Mouse (Mus musculus) liver (tissue): ENCODE results near the gene Spdef.
A peak's percentile ranks its signal among the peaks of the same experiment; 100 is the strongest.

Source experiments
- DNase-seq: peaks from one replicate; pipeline ENCODE4 v3.0.0-alpha.2; 2020; ENCODE audit warnings: mixed read lengths

Spdef gene

GRCm38 (mm10) chr17:27724327-27724726 is 4.4 kb downstream of the Spdef start:
- no peak for DNase-seq

GRCm38 (mm10) chr17:27721125-27721664 is 7.6 kb downstream of the Spdef start:
- no peak for DNase-seq

GRCm38 (mm10) chr17:27720326-27720725 is 8.4 kb downstream of the Spdef start:
- no peak for DNase-seq

- no peak for DNase-seq
Observed at GRCm38 (mm10) chr17:27719663-27720062, 9.1 kb downstream of the Spdef start.

- DNase-seq = no peak
Observed at GRCm38 (mm10) chr17:27718250-27718649, 10.5 kb downstream of the Spdef start.

GRCm38 (mm10) chr17:27716804-27717203 is 12.0 kb downstream of the Spdef start:
- peak; percentile 53 for DNase-seq

GRCm38 (mm10) chr17:27712832-27713231 is 15.9 kb downstream of the Spdef start:
- DNase-seq = no peak

- DNase-seq = no peak
Observed at GRCm38 (mm10) chr17:27709650-27710049, 19.1 kb downstream of the Spdef start.

GRCm38 (mm10) chr17:27707954-27708661 is 20.6 kb downstream of the Spdef start:
- DNase-seq = peak; percentile 91

GRCm38 (mm10) chr17:27705661-27706060 is 23.1 kb downstream of the Spdef start:
- peak; percentile 32 for DNase-seq

- no peak for DNase-seq
Observed at GRCm38 (mm10) chr17:27703961-27704621, 24.7 kb downstream of the Spdef start.

GRCm38 (mm10) chr17:27702518-27702917 is 26.2 kb downstream of the Spdef start:
- DNase-seq = peak; percentile 57

- DNase-seq = no peak
Observed at GRCm38 (mm10) chr17:27701856-27702255, 26.9 kb downstream of the Spdef start.

GRCm38 (mm10) chr17:27700812-27701211 is 27.9 kb downstream of the Spdef start:
- DNase-seq = no peak

- DNase-seq = no peak
Observed at GRCm38 (mm10) chr17:27699641-27700244, 29.0 kb downstream of the Spdef start.

GRCm38 (mm10) chr17:27690993-27691693 is 37.6 kb downstream of the Spdef start:
- no peak for DNase-seq

GRCm38 (mm10) chr17:27686395-27686794 is 42.4 kb downstream of the Spdef start:
- no peak for DNase-seq

- DNase-seq = no peak
Observed at GRCm38 (mm10) chr17:27685550-27685913, 43.2 kb downstream of the Spdef start.

- DNase-seq = peak; percentile 51
Observed at GRCm38 (mm10) chr17:27684886-27685549, 43.7 kb downstream of the Spdef start.

GRCm38 (mm10) chr17:27678924-27679813 is 49.6 kb downstream of the Spdef start:
- DNase-seq = no peak

GRCm38 (mm10) chr17:27677756-27678155 is 51.0 kb downstream of the Spdef start:
- DNase-seq = no peak

- DNase-seq = no peak
Observed at GRCm38 (mm10) chr17:27676270-27676669, 52.5 kb downstream of the Spdef start.
